Mouse (Mus musculus) embryonic fibroblast, embryonic 13.5 days (primary cell): Measurements from ENCODE around the gene Rgs6. TPM values are rescaled to one million over a fixed set of nuclear protein-coding genes. Genes with fewer than 3 reads are reported as not detected.

Experiments used
- H3K27ac ChIP-seq: 2 replicates; pipeline ENCODE4 v1.5.1; 2012; ENCODE audit warnings: low read length, control low read depth, inconsistent platforms; ENCODE audit not compliant: insufficient read depth
- H3K4me1 ChIP-seq: 2 replicates; pipeline ENCODE4 v1.6.1; 2011; ENCODE audit warnings: low read length; ENCODE audit not compliant: control insufficient read depth, insufficient read depth
- H3K4me3 ChIP-seq: 2 replicates; pipeline ENCODE4 v1.5.1; 2011; ENCODE audit warnings: mild to moderate bottlenecking, control low read depth, low read length; ENCODE audit not compliant: insufficient read depth
- CTCF ChIP-seq: IDR thresholded peaks from 2 replicates; pipeline ENCODE4 v1.5.1; 2011; ENCODE audit warnings: mild to moderate bottlenecking, control low read depth, low read length, moderate library complexity, borderline replicate concordance; ENCODE audit not compliant: insufficient read depth
- POLR2A ChIP-seq: IDR thresholded peaks from 2 replicates; pipeline ENCODE4 v1.6.1; 2011; ENCODE audit warnings: low read depth, mild to moderate bottlenecking, control low read depth, low read length, moderate library complexity
- polyA plus RNA-seq: library from polyadenylated mRNA; stranded (reverse); fragments of >200 nt; gene quantifications from 2 replicates; pipeline ENCODE4 v1.2.4, GENCODE M21; 2011; ENCODE audit warnings: low read depth; ENCODE audit not compliant: missing spikeins, insufficient read length

Gene Rgs6
- polyA plus RNA-seq, 1 experiment, result 3.0 TPM

DNA sequence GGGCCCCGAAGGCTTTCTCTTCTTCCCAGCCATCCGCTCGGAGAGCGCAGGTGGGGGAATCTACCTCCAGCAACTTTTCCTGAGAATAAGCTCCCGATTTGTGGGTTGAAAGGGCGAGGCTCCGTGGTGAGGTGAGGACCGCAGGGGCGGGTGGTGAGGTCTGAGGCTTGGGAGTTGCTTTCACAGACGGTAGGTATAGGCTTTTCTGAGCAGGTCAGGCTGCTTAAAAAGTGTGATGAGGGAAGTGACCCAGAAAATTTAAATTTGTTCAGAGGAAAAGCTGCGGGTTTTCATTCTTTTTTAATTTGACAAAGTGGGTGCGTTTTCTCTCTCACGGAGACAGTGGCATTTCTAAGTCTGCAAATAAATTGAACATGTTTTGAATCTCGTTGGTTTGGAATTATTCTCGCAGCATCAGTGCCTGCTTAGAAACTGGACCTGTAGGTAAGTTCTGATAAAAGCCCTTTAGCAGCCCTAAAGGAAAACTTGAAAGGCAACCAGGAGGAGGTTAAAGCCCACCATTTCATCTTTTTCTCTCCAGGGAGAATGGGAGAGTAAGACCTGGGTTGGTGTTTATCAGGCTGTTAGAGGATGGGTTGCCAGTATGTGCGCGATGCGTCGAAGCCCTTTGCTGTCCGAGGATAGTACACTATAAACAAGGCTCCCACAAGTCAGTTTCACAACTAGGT, 29.7 kb downstream of the Rgs6 start:
- TF ChIP-seq CTCF (no peak), POLR2A (no peak)
- Histone ChIP-seq H3K4me1 (no peaks in the 10 kb centered on the region; the same call in 1 of the 2 replicates), H3K27ac (no peak overlapping the region), H3K4me3 (0 out of 2 replicates have a peak overlapping the region, but pooled peaks have one; percentile 11)

DNA sequence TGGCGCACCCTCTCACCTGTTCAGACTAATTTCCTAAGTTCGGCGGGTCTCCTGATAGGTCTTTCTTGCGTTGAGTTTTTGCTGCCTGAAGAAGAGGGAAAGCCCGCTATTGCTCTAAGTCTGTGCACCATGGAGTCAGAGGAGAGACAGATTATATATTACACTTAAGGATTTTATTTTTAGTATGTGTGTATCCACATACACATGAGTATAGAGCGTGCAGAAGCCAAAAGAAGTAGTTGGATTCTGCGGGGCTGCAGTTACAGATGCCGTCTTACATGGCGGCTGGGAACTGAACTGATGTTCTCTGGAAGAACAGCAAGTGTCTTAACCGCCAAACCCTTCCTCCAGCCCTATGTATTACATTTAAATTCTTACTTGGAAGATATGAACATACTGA, 52.3 kb downstream of the Rgs6 start:
- Histone ChIP-seq H3K4me3 (no peak overlapping the region), H3K27ac (no peak overlapping the region), H3K4me1 (no peaks in the 10 kb centered on the region)
- TF ChIP-seq CTCF (no peak), POLR2A (no peak)

DNA sequence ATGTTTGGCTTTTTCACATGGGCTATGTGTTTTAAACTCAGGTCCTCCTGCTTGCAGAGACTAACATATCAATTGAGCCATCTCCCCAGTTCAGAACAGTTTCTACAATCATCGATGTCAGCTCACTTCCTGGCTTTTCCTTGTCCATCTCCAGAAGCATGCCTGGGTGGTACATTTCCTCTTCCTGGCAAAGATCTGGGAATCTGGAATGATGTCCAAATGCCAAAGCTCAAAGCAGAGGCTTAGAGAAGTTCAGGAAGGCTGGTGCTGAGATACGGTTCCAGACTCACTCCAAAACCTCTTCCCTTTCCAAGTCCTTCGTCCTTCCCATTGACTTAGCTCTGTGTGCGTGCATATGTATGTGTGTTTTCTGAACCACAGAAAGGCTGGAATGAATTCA, 59.8 kb downstream of the Rgs6 start:
- no peak overlapping the region for H3K27ac ChIP-seq
- TF ChIP-seq CTCF, result no peak
- TF ChIP-seq POLR2A, result no peak
- H3K4me3 ChIP-seq, result no peak overlapping the region
- H3K4me1 ChIP-seq, result no peaks in the 10 kb centered on the region

DNA sequence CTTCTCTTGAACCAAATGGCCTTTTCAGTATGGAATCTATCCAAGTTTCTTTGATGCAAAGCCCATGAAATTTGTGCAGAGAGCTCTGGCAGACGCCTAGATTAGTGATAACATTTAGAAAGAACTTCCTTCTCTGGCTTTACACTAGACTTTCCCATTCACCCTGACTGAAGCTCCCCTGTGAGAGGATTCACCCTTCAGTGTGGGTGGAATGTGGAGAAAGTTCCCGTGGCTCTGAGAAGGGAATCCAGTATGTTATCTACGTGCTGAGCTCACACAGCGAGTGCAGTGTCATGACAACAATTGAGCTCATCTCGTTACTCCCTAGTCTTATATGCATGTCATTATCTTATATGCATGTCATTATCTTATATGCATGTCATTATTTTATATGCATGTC, 61.9 kb downstream of the Rgs6 start:
- Histone ChIP-seq H3K4me1 (no peaks in the 10 kb centered on the region), H3K4me3 (no peak overlapping the region), H3K27ac (no peak overlapping the region)
- TF ChIP-seq CTCF, result no peak
- no peak for TF ChIP-seq POLR2A

DNA sequence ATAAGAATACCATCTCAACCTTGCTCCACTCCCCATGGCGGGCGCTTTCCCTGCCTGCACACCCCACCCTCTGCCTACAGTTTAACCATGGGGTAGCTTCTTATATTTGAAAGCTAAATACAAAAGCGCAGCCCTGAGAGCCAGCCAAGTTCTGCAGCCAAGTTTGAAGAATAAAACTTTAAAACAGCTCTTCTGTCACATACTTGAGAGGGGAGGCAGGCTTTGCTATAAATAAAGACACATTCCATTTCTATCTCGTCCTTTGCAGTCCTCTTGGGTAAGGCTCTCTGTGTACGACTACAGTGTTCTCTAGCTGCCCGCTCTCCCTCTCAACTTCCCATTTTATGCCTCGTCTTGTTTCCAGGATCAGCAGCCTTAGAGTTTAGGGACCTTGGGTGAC, 76.5 kb downstream of the Rgs6 start:
- no peak overlapping the region for H3K27ac ChIP-seq
- no peak for TF ChIP-seq CTCF
- TF ChIP-seq POLR2A, result no peak

DNA sequence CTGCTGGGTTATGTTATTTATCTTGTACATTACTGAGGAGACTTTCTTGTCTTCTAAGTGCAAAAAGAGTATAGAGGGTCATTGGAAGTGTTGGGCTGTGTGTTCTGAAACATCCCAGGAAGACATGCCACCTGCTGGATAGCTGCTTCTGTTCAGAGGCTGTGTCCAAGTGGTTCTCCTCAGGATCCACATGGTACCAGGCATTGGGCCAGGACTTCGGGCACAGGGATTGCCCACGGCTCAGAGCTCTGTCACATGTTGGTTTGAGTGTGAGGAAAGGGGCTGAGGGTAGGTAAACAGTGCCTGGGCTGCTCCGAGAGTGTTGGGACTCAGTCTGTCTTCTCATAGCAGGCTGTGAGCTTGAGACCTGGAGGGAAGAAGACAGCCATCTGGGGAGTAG, 79.3 kb downstream of the Rgs6 start:
- Histone ChIP-seq H3K4me1 (peaks cover 2% of the 10 kb centered on the region; the same call in 1 of the 2 replicates), H3K4me3 (no peak overlapping the region), H3K27ac (no peak overlapping the region)
- TF ChIP-seq POLR2A (no peak), CTCF (no peak)

More for the DNA sequence above, 76.5 kb downstream of the Rgs6 start:
- no peak overlapping the region for H3K4me3 ChIP-seq
- no peaks in the 10 kb centered on the region for H3K4me1 ChIP-seq

DNA sequence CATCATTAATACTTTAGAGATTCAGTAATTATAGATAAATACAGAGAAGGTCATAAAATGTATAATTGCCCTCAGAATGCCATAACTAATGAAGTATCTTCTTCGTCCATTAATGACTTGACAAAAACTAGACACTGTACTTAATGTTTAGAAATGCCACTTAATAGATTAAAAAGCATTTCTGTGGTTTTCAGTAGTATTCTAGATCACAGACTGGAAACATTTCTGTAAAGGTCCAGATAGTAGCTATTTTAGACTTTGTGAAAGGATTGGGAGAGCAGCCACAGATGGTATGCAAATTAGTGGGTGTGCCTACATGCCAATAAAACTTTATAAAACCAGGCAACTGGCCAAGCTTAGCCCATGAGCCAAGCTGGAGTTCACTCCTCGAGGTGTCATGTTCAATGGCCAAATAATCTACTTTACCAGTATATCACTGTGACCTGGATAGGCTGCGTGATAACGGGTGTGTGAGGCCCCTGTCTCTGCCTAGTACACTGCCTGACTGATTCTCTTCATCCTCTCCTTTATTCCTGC, 82.2 kb downstream of the Rgs6 start:
- Histone ChIP-seq H3K27ac (no peak overlapping the region), H3K4me3 (no peak overlapping the region), H3K4me1 (peaks cover 2% of the 10 kb centered on the region; the same call in 1 of the 2 replicates)
- no peak for TF ChIP-seq POLR2A
- TF ChIP-seq CTCF, result no peak

DNA sequence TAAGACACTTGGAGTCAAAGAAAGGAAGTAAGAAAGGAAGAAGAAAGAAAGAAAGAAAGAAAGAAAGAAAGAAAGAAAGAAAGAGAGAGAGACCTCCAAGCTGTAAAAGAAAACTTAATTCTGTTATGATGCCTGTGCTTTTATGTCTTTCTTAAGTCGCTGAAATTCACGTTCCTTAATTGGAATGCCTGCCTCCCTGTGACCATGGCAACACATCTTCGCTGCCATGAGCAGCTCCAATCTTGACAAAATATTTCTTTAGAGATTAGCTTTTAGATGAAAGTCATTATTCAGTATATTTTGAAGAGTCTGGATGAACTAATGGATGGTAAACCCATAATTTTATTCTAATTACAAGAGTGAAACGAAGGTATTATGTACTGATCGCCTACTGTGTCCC, 83.5 kb downstream of the Rgs6 start:
- H3K27ac ChIP-seq, result no peak overlapping the region
- no peak for TF ChIP-seq CTCF
- no peak for TF ChIP-seq POLR2A

DNA sequence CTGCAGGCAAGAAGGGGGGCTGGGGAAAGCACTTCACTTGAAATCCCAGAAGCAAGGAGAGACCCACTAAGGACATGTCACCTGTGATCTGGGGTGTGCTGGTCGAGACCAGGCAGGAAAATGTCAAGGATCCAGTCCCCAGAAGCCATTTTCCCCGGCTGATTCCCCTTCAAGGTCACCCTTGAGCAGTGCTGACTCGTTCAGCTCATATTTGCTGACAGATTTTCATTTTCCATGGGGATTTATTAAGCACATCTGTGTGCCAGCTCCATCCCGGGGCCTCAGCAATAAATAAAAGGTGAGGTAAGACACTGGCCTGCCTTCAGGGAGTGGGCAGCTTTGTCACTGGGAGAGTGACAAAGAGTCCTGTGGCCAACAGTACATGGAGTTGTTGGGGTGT, 87.0 kb downstream of the Rgs6 start:
- H3K4me1 ChIP-seq, result no peaks in the 10 kb centered on the region
- no peak overlapping the region for H3K27ac ChIP-seq
- TF ChIP-seq CTCF (no peak), POLR2A (no peak)
- no peak overlapping the region for H3K4me3 ChIP-seq

More for the DNA sequence above, 83.5 kb downstream of the Rgs6 start:
- Histone ChIP-seq H3K4me1 (peaks cover 2% of the 10 kb centered on the region; the same call in 1 of the 2 replicates), H3K4me3 (no peak overlapping the region)

DNA sequence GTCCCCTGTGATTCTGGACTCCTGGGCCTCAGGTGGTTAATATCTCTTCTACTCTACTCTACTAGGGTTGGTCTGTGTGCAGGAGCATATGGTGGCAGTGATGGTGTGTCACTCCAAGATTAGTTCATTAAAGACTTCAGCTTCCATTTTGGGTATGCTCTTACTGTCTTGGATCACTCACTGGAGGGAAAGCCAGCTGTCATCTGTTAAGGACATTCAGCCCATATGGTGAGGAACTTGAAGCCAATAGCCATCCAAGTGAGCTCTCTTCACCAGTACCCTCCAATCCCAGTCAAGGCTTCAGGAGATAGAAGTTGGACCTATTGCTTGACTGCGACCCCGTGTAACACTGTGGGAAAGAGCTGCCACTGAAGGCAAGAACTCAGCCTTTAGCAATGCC, 98.9 kb downstream of the Rgs6 start:
- TF ChIP-seq POLR2A (no peak), CTCF (no peak)
- no peak overlapping the region for H3K4me3 ChIP-seq
- no peak overlapping the region for H3K27ac ChIP-seq
- no peaks in the 10 kb centered on the region; the same call in 1 of the 2 replicates for H3K4me1 ChIP-seq
